29 mouse cellular contexts compared by ENCODE assay signal in the genomic region with DNA sequence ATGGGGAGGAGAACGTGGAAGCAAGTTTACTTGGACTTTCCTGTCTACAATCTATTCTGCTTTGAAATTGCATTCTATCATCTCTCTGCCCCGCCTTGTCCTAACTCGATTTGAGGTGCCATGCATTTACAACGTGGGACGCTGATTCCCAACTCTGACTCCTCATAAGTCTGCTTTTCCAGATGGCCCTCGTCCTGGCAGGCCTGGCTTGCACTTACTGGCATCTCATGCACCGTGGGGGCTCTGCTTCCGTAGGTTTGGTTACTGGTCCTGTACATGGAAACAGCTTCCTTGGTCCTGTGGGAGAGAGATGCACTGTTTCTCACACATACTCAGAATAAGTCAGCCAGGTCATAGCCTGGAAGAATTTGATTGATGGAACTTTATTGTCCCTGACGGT. TPM values are rescaled to one million over a fixed set of nuclear protein-coding genes. Genes with fewer than 3 reads are reported as not detected.
"Had no signal": no experiment of that assay in that cellular context is flagged by ENCODE, and none has a peak within 500 bp of the region (broad histone marks: within the 10 kb centered on the region; RNA-seq: fewer than 3 reads in every experiment).

No protein-coding gene starts in this region.

- H3K27ac ChIP-seq: heart, adult 2 months; heart, embryonic 13.5 days; heart, embryonic 15.5 days; hindbrain, embryonic 13.5 days; hindbrain, embryonic 15.5 days; hindbrain, postnatal 0 days; kidney, embryonic 15.5 days; kidney, postnatal 0 days; layer of hippocampus, adult 2 months; left cerebral cortex, adult 2 months; limb, embryonic 10.5 days; limb, embryonic 12.5 days had no signal

- H3K4me3 ChIP-seq: heart, adult 2 months; heart, embryonic 13.5 days; heart, embryonic 15.5 days; hindbrain, embryonic 15.5 days; kidney, embryonic 15.5 days; layer of hippocampus, adult 2 months had no signal

- DNase-seq: gastrocnemius, postnatal 14 days; gastrocnemius, postnatal 36 days; heart, adult 2 months; heart, postnatal 14 days; heart, postnatal 36 days; kidney, adult 11 months; kidney, adult 2 months; kidney, adult 9 months; kidney, postnatal 14 days; kidney, postnatal 4 days; liver had no signal

- H3K9ac ChIP-seq: heart, embryonic 13.5 days; heart, embryonic 15.5 days; hindbrain, embryonic 15.5 days; kidney, embryonic 15.5 days; limb, embryonic 12.5 days had no signal

- H3K4me2 ChIP-seq: heart, embryonic 11.5 days; heart, embryonic 13.5 days; heart, embryonic 15.5 days; hindbrain, embryonic 13.5 days; kidney, embryonic 15.5 days; liver, embryonic 11.5 days had no signal

- H3K27me3 ChIP-seq: hindbrain, embryonic 15.5 days had no signal

- ATAC-seq: hindbrain, postnatal 0 days; intestine, embryonic 16.5 days had no signal

- H3K9me3 ChIP-seq: heart, embryonic 13.5 days; heart, embryonic 15.5 days; hindbrain, embryonic 13.5 days; hindbrain, embryonic 15.5 days; limb, embryonic 10.5 days; limb, embryonic 12.5 days had no signal

RNA-seq across cellular contexts. Expression of a gene that starts 1.2 kb away (rescaled TPM):
- total RNA-seq: gastrocnemius, adult 18-20 months; gastrocnemius, adult 8-10 months; gastrocnemius, postnatal 36 days; heart, adult 2 months; heart, postnatal 14 days; heart, postnatal 36 days; hematopoietic stem cell, adult 5-6 weeks had no signal
- polyA plus RNA-seq: intestine, embryonic 16.5 days had no signal

RNA-seq across cellular contexts. Expression of a gene that starts 31.8 kb away (rescaled TPM):
- total RNA-seq: hematopoietic stem cell, adult 5-6 weeks had no signal
- polyA plus RNA-seq: heart, postnatal 0 days; limb, embryonic 10.5 days had no signal

RNA-seq across cellular contexts. Expression of a gene that starts 41.0 kb away (rescaled TPM):
- total RNA-seq: gastrocnemius, postnatal 36 days; hematopoietic stem cell, adult 5-6 weeks; hindbrain, postnatal 0 days had no signal
- polyA plus RNA-seq: heart, embryonic 11.5 days; limb, embryonic 10.5 days had no signal
